Mouse (Mus musculus): ENCODE data around the gene Dennd1a. TPM values are rescaled to one million over a fixed set of nuclear protein-coding genes. Genes with fewer than 3 reads are reported as not detected.

Gene Dennd1a
- polyA plus RNA-seq, 1 experiment from 2014 or later: 18.1 TPM

- Histone ChIP-seq H3K36me3 (peaks cover 6% of the 10 kb centered on the region; the same call in 1 of the 2 replicates), H3K27me3 (no peaks in the 10 kb centered on the region), H3K9me3 (no peaks in the 10 kb centered on the region), H3K27ac (replicated peaks) (no peak overlapping the region), H3K9ac (replicated peaks) (no peak overlapping the region), H3K4me1 (no peaks in the 10 kb centered on the region), H3K4me3 (no peak overlapping the region), H3K4me2 (replicated peaks) (no peak overlapping the region)
- peak; percentile 55 for ATAC-seq (replicated peaks)
- 48% methylated on average over 4 of the region's 4 CpGs for WGBS
These were observed 484.5 kb downstream of the Dennd1a start for GRCm38 (mm10) chr2:37802610-37803212.

DNA sequence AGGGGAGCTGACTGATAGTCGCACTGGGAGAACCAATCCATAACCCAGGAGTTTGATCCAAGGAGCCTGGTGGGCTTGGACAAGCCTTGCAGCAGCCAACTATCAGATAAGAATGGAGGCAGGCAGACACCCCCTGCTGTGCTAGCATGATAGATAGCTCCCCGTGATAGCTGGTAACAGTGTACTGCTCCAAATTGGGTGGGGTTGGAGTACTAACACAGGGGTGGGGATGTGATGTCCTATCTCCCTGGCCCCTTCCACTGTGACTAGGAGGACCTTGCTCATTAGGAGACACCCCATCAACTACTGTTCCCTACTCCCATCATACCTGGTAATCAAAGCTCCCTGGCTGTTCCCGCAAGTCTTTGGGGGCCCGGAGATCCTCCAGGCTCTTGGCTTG, 485.5 kb downstream of the Dennd1a start:
- no peak for ATAC-seq (replicated peaks)
- Histone ChIP-seq H3K36me3 (peaks cover 6% of the 10 kb centered on the region; the same call in 1 of the 2 replicates), H3K27me3 (no peaks in the 10 kb centered on the region), H3K4me2 (replicated peaks) (no peak overlapping the region), H3K4me3 (no peak overlapping the region), H3K27ac (replicated peaks) (no peak overlapping the region), H3K9ac (replicated peaks) (no peak overlapping the region), H3K9me3 (no peaks in the 10 kb centered on the region), H3K4me1 (no peaks in the 10 kb centered on the region)
- WGBS: 85% methylated on average over 4 of the region's 4 CpGs

- ATAC-seq (replicated peaks): no peak
These were observed 488.1 kb downstream of the Dennd1a start for GRCm38 (mm10) chr2:37799137-37799536.

GRCm38 (mm10) chr2:37797046-37797445, 490.1 kb downstream of the Dennd1a start:
- peaks cover 9% of the 10 kb centered on the region; the same call in 1 of the 2 replicates for H3K36me3 ChIP-seq
- no peaks in the 10 kb centered on the region for H3K27me3 ChIP-seq
- WGBS: 90% methylated on average over 4 of the region's 4 CpGs
- H3K27ac ChIP-seq (replicated peaks): no peak overlapping the region
- H3K4me1 ChIP-seq: no peaks in the 10 kb centered on the region
- ATAC-seq (replicated peaks): no peak
- no peaks in the 10 kb centered on the region for H3K9me3 ChIP-seq
- H3K4me3 ChIP-seq: no peak overlapping the region
- H3K4me2 ChIP-seq (replicated peaks): no peak overlapping the region
- no peak overlapping the region for H3K9ac ChIP-seq (replicated peaks)

More at GRCm38 (mm10) chr2:37799137-37799536, 488.1 kb downstream of the Dennd1a start:
- Histone ChIP-seq H3K27me3 (no peaks in the 10 kb centered on the region), H3K27ac (replicated peaks) (no peak overlapping the region), H3K9ac (replicated peaks) (no peak overlapping the region), H3K4me3 (no peak overlapping the region), H3K4me1 (no peaks in the 10 kb centered on the region), H3K36me3 (peaks cover 6% of the 10 kb centered on the region; the same call in 1 of the 2 replicates), H3K9me3 (no peaks in the 10 kb centered on the region), H3K4me2 (replicated peaks) (no peak overlapping the region)
- 50% methylated on average over 6 of the region's 6 CpGs for WGBS

- Histone ChIP-seq H3K4me1 (no peaks in the 10 kb centered on the region), H3K9ac (replicated peaks) (no peak overlapping the region), H3K36me3 (peaks cover 9% of the 10 kb centered on the region; the same call in 1 of the 2 replicates), H3K4me3 (no peak overlapping the region), H3K9me3 (no peaks in the 10 kb centered on the region), H3K27me3 (no peaks in the 10 kb centered on the region), H3K27ac (replicated peaks) (no peak overlapping the region), H3K4me2 (replicated peaks) (no peak overlapping the region)
- WGBS: 72% methylated on average over 1 of the region's 1 CpGs
- no peak for ATAC-seq (replicated peaks)
These were observed 491.2 kb downstream of the Dennd1a start for GRCm38 (mm10) chr2:37796021-37796420.

DNA sequence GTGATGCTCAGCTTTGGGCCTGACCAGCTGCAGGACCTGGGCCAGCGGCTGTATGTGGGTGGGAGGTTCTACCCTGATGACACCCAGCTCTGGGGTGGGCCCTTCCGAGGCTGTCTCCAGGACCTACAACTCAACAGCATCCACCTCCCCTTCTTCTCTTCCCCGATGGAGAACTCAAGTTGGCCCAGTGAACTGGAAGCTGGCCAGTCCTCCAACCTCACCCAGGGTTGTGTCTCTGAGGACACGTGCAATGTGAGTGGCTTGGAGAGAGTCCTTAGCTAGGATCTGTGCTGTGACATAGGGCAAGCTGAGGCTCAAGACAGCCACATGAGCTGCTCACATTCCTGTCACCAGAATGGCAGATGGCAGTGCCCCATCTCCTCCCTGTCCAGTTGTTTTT, 495.9 kb downstream of the Dennd1a start:
- Histone ChIP-seq H3K9me3 (no peaks in the 10 kb centered on the region), H3K9ac (replicated peaks) (no peak overlapping the region)
- 91% methylated on average over 4 of the region's 4 CpGs for WGBS

GRCm38 (mm10) chr2:37790738-37791137, 496.5 kb downstream of the Dennd1a start:
- ATAC-seq (replicated peaks): no peak
- Histone ChIP-seq H3K4me3 (no peak overlapping the region), H3K9ac (replicated peaks) (no peak overlapping the region), H3K4me2 (replicated peaks) (no peak overlapping the region), H3K27ac (replicated peaks) (no peak overlapping the region), H3K36me3 (0 out of 2 replicates have a peak, but pooled peaks cover 3% of the 10 kb centered on the region), H3K4me1 (peaks cover 21% of the 10 kb centered on the region), H3K27me3 (no peaks in the 10 kb centered on the region), H3K9me3 (no peaks in the 10 kb centered on the region)
- WGBS: 92% methylated on average over 14 of the region's 14 CpGs

More for the DNA sequence above, 495.9 kb downstream of the Dennd1a start:
- Histone ChIP-seq H3K27me3 (no peaks in the 10 kb centered on the region), H3K4me2 (replicated peaks) (no peak overlapping the region), H3K27ac (replicated peaks) (no peak overlapping the region), H3K4me1 (peaks cover 18% of the 10 kb centered on the region), H3K36me3 (0 out of 2 replicates have a peak, but pooled peaks cover 3% of the 10 kb centered on the region), H3K4me3 (no peak overlapping the region)
- no peak for ATAC-seq (replicated peaks)

GRCm38 (mm10) chr2:37789995-37790394, 497.2 kb downstream of the Dennd1a start:
- no peak for ATAC-seq (replicated peaks)
- Histone ChIP-seq H3K9ac (replicated peaks) (no peak overlapping the region), H3K27ac (replicated peaks) (no peak overlapping the region), H3K4me3 (no peak overlapping the region), H3K36me3 (0 out of 2 replicates have a peak, but pooled peaks cover 3% of the 10 kb centered on the region), H3K27me3 (no peaks in the 10 kb centered on the region), H3K4me2 (replicated peaks) (no peak overlapping the region), H3K4me1 (peaks cover 21% of the 10 kb centered on the region), H3K9me3 (no peaks in the 10 kb centered on the region)
- WGBS: 92% methylated on average over 10 of the region's 10 CpGs

- Histone ChIP-seq H3K4me3 (no peak overlapping the region), H3K9me3 (no peaks in the 10 kb centered on the region), H3K4me2 (replicated peaks) (no peak overlapping the region), H3K27me3 (no peaks in the 10 kb centered on the region), H3K4me1 (peaks cover 21% of the 10 kb centered on the region), H3K9ac (replicated peaks) (no peak overlapping the region), H3K27ac (replicated peaks) (0 out of 2 replicates have a peak overlapping the region, but pooled peaks have one; percentile 16), H3K36me3 (0 out of 2 replicates have a peak, but pooled peaks cover 3% of the 10 kb centered on the region)
- WGBS: 84% methylated on average over 5 of the region's 5 CpGs
- ATAC-seq (replicated peaks): no peak
These were observed 498.2 kb downstream of the Dennd1a start for GRCm38 (mm10) chr2:37789029-37789428.

DNA sequence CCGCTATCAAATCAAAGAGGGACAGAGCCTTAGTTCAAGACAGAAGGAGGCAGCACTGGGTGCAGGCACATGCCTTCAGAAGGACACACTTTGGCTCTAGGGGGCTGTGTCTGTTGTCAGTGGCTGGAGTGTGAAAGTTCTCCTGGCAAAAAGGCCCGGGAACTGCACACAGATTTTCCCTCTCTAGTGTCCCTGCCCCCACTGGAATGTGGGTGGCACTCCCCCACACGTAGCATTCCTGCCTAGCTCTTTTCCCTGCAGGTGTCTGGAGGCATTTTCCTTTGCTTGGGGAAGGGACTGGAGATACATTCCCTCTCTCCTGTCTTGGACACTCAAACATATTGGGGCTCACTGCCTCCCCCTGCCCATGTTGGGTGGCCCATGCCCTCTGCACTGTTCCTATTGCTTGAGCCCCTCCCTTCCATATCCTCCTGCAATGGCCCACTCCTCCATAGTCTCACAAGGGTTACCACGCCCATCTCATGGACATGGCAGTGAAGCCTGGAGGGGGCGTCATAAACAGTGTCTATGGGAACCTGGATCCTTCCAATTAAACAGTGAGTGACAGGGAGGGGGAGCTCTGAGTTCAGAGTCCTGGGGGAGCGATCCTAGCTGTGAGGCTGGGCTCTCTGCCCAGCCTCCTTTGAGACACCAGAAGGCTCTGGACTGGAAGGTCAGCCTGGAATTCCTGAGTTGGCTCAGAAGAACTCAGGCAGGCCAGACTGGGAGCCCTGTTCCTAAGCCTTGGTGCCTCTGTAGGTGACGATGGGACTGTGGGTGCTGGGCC, 498.8 kb downstream of the Dennd1a start:
- 49% methylated on average over 7 of the region's 7 CpGs for WGBS
- Histone ChIP-seq H3K9ac (replicated peaks) (no peak overlapping the region), H3K27me3 (no peaks in the 10 kb centered on the region), H3K36me3 (0 out of 2 replicates have a peak, but pooled peaks cover 3% of the 10 kb centered on the region), H3K4me2 (replicated peaks) (no peak overlapping the region), H3K27ac (replicated peaks) (peak overlapping the region; percentile 27; the same call in 1 of the 2 replicates), H3K4me3 (no peak overlapping the region), H3K4me1 (peaks cover 21% of the 10 kb centered on the region), H3K9me3 (no peaks in the 10 kb centered on the region)
- peak; percentile 66 for ATAC-seq (replicated peaks)

DNA sequence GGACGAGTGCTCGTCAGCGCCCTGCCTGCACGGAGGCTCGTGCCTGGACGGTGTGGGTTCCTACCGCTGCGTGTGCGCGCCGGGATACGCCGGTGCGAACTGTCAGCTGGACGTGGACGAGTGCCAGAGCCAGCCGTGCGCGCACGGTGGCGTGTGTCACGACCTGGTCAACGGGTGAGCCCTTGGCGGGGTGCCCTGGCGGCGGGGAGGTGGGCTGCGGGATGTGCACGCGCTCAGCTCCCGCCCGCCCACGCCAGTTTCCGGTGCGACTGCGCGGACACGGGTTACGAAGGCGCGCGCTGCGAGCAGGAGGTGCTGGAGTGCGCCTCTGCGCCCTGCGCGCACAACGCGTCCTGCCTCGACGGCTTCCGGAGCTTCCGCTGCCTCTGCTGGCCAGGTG, 500.7 kb downstream of the Dennd1a start:
- no peak for ATAC-seq (replicated peaks)
- WGBS: 44% methylated on average over 51 of the region's 52 CpGs
- peak overlapping the region; percentile 32 for H3K4me2 ChIP-seq (replicated peaks)
- peaks cover 24% of the 10 kb centered on the region for H3K4me1 ChIP-seq
- H3K9me3 ChIP-seq: no peaks in the 10 kb centered on the region
- H3K27me3 ChIP-seq: no peaks in the 10 kb centered on the region
- no peak overlapping the region for H3K27ac ChIP-seq (replicated peaks)
- H3K36me3 ChIP-seq: no peaks in the 10 kb centered on the region
- H3K4me3 ChIP-seq: peak overlapping the region; percentile 24
- H3K9ac ChIP-seq (replicated peaks): no peak overlapping the region

GRCm38 (mm10) chr2:37784473-37784872, 502.7 kb downstream of the Dennd1a start:
- peaks cover 44% of the 10 kb centered on the region for H3K4me1 ChIP-seq
- no peaks in the 10 kb centered on the region for H3K36me3 ChIP-seq
- no peak overlapping the region for H3K4me2 ChIP-seq (replicated peaks)
- no peak overlapping the region for H3K9ac ChIP-seq (replicated peaks)
- no peak for ATAC-seq (replicated peaks)
- no peaks in the 10 kb centered on the region for H3K27me3 ChIP-seq
- H3K27ac ChIP-seq (replicated peaks): no peak overlapping the region
- WGBS: 85% methylated on average over 5 of the region's 5 CpGs
- no peak overlapping the region for H3K4me3 ChIP-seq
- no peaks in the 10 kb centered on the region for H3K9me3 ChIP-seq

All from forebrain, embryonic 15.5 days (tissue).